Mouse (Mus musculus): ENCODE results near the gene Spryd4.

GRCm38 (mm10) chr10:128167091-128167490 is 44.5 kb downstream of the Spryd4 start:
- TF ChIP-seq CTCF (conservative IDR thresholded peaks at IDR 0.05; ENCODE audit: low read length) (no peak), POU5F1 (IDR thresholded peaks at IDR 0.05; ENCODE audit: borderline replicate concordance, low read length) (no peak)
